ENCODE assay signal across 10 mouse cellular contexts in the genomic region with DNA sequence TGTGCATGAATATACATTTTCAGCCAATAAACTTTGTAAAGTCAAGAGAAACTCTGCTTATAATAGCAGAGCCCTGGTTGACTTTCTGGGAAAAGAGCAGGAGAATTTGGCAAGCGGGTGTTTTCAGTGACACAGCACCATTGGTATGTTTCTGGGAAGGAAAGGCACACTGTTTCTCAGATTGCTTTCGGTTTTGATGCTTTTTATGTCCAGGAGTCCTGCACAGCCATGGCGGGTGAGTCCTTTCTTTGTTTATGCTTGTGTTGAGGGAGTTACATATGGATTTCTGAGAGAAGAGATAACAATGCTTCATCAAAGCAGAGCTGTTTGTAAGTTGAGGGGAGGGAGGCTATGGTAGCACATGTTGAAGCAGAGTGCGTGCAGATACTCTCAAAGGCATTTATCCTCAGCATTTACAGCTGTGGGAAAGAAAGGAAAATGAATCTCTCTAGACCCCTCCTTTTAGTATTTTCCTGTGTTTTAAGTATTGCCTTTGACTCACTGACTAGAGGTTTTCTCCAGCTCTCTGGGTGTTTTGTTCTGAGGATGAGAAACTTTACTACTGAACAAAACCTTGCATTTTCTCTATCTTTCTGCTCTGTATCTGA. TPM values are rescaled to one million over a fixed set of nuclear protein-coding genes. Genes with fewer than 3 reads are reported as not detected.
DNase-seq lines count a peak whose midpoint lies in the region; ATAC-seq and TF ChIP-seq lines count a peak whose summit lies in the region.
"Had no signal": no experiment of that assay in that cellular context is flagged by ENCODE, and none has a peak within 500 bp of the region (broad histone marks: within the 10 kb centered on the region; RNA-seq: fewer than 3 reads in every experiment).

A gene (plus strand): TSS at position 140 of the 608 bp plus-strand sequence.

- no peak for DNase-seq in left cerebral cortex, adult 2 months (ENCODE audit: extremely low spot score in 1 of 2, low spot score in 2 of 2)
- DNase-seq in left cerebral cortex, adult 18-20 months (ENCODE audit: low spot score in 2 of 2) = no peak
- peak; percentile 10 to 11 for DNase-seq in kidney, postnatal 36 days
- no peak for DNase-seq in liver, embryonic 11.5 days (ENCODE audit: low spot score)
- DNase-seq in cerebellum, postnatal 10 days = no peak

- H3K27me3 ChIP-seq in heart, embryonic 12.5 days (replicated peaks) = no peaks in the 10 kb centered on the region
- H3K27me3 ChIP-seq in stomach, embryonic 15.5 days (replicated peaks) = no peaks in the 10 kb centered on the region
- H3K27me3 ChIP-seq in liver, embryonic 11.5 days (replicated peaks; ENCODE audit: control insufficient read depth, insufficient read depth, low read length) = no peaks in the 10 kb centered on the region
- H3K27me3 ChIP-seq: embryonic facial prominence, embryonic 12.5 days; liver, embryonic 15.5 days had no signal

- H3K4me2 ChIP-seq in heart, embryonic 12.5 days = 0 out of 2 replicates have a peak within 1 kb of the TSS, but pooled peaks have one; percentile 3
- peak within 1 kb of the TSS; percentile 25 for H3K4me2 ChIP-seq in stomach, embryonic 15.5 days
- no peak within 1 kb of the TSS for H3K4me2 ChIP-seq in liver, embryonic 11.5 days
- H3K4me2 ChIP-seq: embryonic facial prominence, embryonic 12.5 days; liver, embryonic 15.5 days had no signal

- H3K36me3 ChIP-seq in heart, embryonic 12.5 days = no peaks in the 10 kb centered on the region
- H3K36me3 ChIP-seq in stomach, embryonic 15.5 days = no peaks in the 10 kb centered on the region
- H3K36me3 ChIP-seq in liver, embryonic 11.5 days (ENCODE audit: control insufficient read depth, insufficient read depth, low read length) = no peaks in the 10 kb centered on the region
- H3K36me3 ChIP-seq: embryonic facial prominence, embryonic 12.5 days; liver, embryonic 15.5 days had no signal

- no peak within 1 kb of the TSS for H3K9ac ChIP-seq in heart, embryonic 12.5 days
- H3K9ac ChIP-seq in stomach, embryonic 15.5 days = no peak within 1 kb of the TSS
- H3K9ac ChIP-seq in liver, embryonic 11.5 days (ENCODE audit: low read depth, low read length) = no peak within 1 kb of the TSS
- H3K9ac ChIP-seq: embryonic facial prominence, embryonic 12.5 days; liver, embryonic 15.5 days had no signal

- peak within 1 kb of the TSS; percentile 14; the same call in 1 of the 2 replicates for H3K4me3 ChIP-seq in left cerebral cortex, adult 2 months
- H3K4me3 ChIP-seq in heart, embryonic 12.5 days = no peak within 1 kb of the TSS
- H3K4me3 ChIP-seq in stomach, embryonic 15.5 days (replicated peaks) = peak within 1 kb of the TSS; percentile 16; the same call in 1 of the 2 replicates
- no peak within 1 kb of the TSS for H3K4me3 ChIP-seq in liver, embryonic 11.5 days (ENCODE audit: low read depth, low read length)
- H3K4me3 ChIP-seq: embryonic facial prominence, embryonic 12.5 days; liver, embryonic 15.5 days had no signal

- WGBS in heart, embryonic 12.5 days = 36% methylated on average over 4 of the region's 4 CpGs
- 22% methylated on average over 4 of the region's 4 CpGs for WGBS in stomach, embryonic 15.5 days
- 72% methylated on average over 4 of the region's 4 CpGs for WGBS in liver, embryonic 11.5 days

- no peak within 1 kb of the TSS for H3K27ac ChIP-seq in left cerebral cortex, adult 2 months
- H3K27ac ChIP-seq in heart, embryonic 12.5 days (ENCODE audit: poor library complexity, severe bottlenecking) = peak within 1 kb of the TSS; percentile 49; the same call in 1 of the 2 replicates
- H3K27ac ChIP-seq in stomach, embryonic 15.5 days = peak within 1 kb of the TSS; percentile 65; the same call in 1 of the 2 replicates
- H3K27ac ChIP-seq in liver, embryonic 11.5 days (ENCODE audit: low read depth, low read length) = no peak within 1 kb of the TSS
- H3K27ac ChIP-seq: embryonic facial prominence, embryonic 12.5 days; liver, embryonic 15.5 days had no signal

- intact Hi-C loops in left cerebral cortex, adult 2 months (cut with DNase I) = no loop called here

- no peaks in the 10 kb centered on the region for H3K9me3 ChIP-seq in heart, embryonic 12.5 days (replicated peaks)
- H3K9me3 ChIP-seq in stomach, embryonic 15.5 days = no peaks in the 10 kb centered on the region
- no peaks in the 10 kb centered on the region for H3K9me3 ChIP-seq in liver, embryonic 11.5 days (ENCODE audit: control insufficient read depth, low read length)
- H3K9me3 ChIP-seq: embryonic facial prominence, embryonic 12.5 days; liver, embryonic 15.5 days had no signal

- no peak for TF ChIP-seq CTCF in left cerebral cortex, adult 2 months (IDR thresholded peaks at IDR 0.05)

- H3K4me1 ChIP-seq in heart, embryonic 12.5 days (replicated peaks) = no peaks in the 10 kb centered on the region
- H3K4me1 ChIP-seq in stomach, embryonic 15.5 days = no peaks in the 10 kb centered on the region
- no peaks in the 10 kb centered on the region for H3K4me1 ChIP-seq in liver, embryonic 11.5 days (replicated peaks; ENCODE audit: control insufficient read depth, insufficient read depth, low read length)
- H3K4me1 ChIP-seq: embryonic facial prominence, embryonic 12.5 days; liver, embryonic 15.5 days had no signal

- ATAC-seq in heart, embryonic 12.5 days (ENCODE audit: insufficient number of reproducible peaks, low FRiP score) = no peak
- ATAC-seq in stomach, embryonic 15.5 days (ENCODE audit: insufficient read depth, low FRiP score, low read depth) = no peak; the same call in 1 of the 2 replicates
- no peak for ATAC-seq in CD4-positive, CD25-positive, alpha-beta regulatory T cell, adult 4 months
- ATAC-seq in liver, embryonic 11.5 days (replicated peaks; ENCODE audit: low FRiP score) = no peak

RNA-seq across cellular contexts. Expression of the gene that starts here (rescaled TPM):
- total RNA-seq in left cerebral cortex, adult 2 months (2021) = 1 to 10 TPM in 1 of 2 experiments, under 1 TPM in 1; 0.77 to 1.8 TPM
- 1 to 10 TPM; 1.7 to 2.4 TPM for total RNA-seq in left cerebral cortex, adult 18-20 months (2021)
- polyA plus RNA-seq in heart, embryonic 12.5 days (2016; fragmentation: Nextera tagmentation; extraction: Ambion mirVana) = 1.8 and 3.2 TPM in 2 replicates
- 6.5 and 7.7 TPM in 2 replicates for polyA plus RNA-seq in stomach, embryonic 15.5 days (2015; fragmentation: Nextera tagmentation; extraction: Ambion mirVana)
- polyA plus RNA-seq in CD4-positive, CD25-positive, alpha-beta regulatory T cell, adult 4 months (2017; shearing (Covaris generic)) = under 1 TPM in 1 of 2 experiments, not detected in 1; 0.22 TPM
- polyA plus RNA-seq in liver, embryonic 11.5 days (2014; fragmentation: Nextera tagmentation; extraction: Ambion mirVana) = 0.06 and 0.11 TPM in 2 replicates

Comparison
In these comparisons a context has a peak if more than half of its experiments do, and no peak if none do; other contexts are left out.
1. DNase-seq: peak in kidney, postnatal 36 days (2 of 2); none in left cerebral cortex, adult 2 months (0 of 2), left cerebral cortex, adult 18-20 months (0 of 2), liver, embryonic 11.5 days (single experiment) and cerebellum, postnatal 10 days (0 of 2).
2. H3K27ac ChIP-seq: peak in heart, embryonic 12.5 days (single experiment) and stomach, embryonic 15.5 days (single experiment); none in left cerebral cortex, adult 2 months (single experiment) and liver, embryonic 11.5 days (single experiment).
3. H3K4me3 ChIP-seq: peak in left cerebral cortex, adult 2 months (single experiment) and stomach, embryonic 15.5 days (single experiment); none in heart, embryonic 12.5 days (single experiment) and liver, embryonic 11.5 days (single experiment).